Mouse (Mus musculus) cerebellum, adult 9-10 months (tissue): ENCODE data around the gene Mrgprb4.

Experiments used
- DNase-seq: peaks from one replicate; pipeline ENCODE4 v3.0.0; 2022

Mrgprb4 gene

GRCm38 (mm10) chr7:48199188-48199587 lies at the start of gene Mrgprb4:
Gene Mrgprb4, minus strand, starts transcription at chr7:48199288.
- no peak for DNase-seq

GRCm38 (mm10) chr7:48226114-48226513 lies 27.0 kb upstream of the Mrgprb4 start:
- no peak for DNase-seq

GRCm38 (mm10) chr7:48225065-48225464 lies 26.0 kb upstream of the Mrgprb4 start:
- no peak for DNase-seq

- no peak for DNase-seq
Measured at GRCm38 (mm10) chr7:48168919-48169318, 30.2 kb downstream of the Mrgprb4 start, which contains the start of gene Mrgprb5. Gene Mrgprb5, minus strand, starts transcription at chr7:48169019.

- DNase-seq, result no peak
Measured at GRCm38 (mm10) chr7:48167471-48167870, 31.6 kb downstream of the Mrgprb4 start.
